Mouse (Mus musculus): ENCODE results near the gene Gpa33. TPM values are rescaled to one million over a fixed set of nuclear protein-coding genes. Genes with fewer than 3 reads are reported as not detected.

The Gpa33 gene
- 0.68 and 0.85 TPM in 2 replicates for polyA plus RNA-seq (2015; fragmentation: Nextera tagmentation; extraction: Ambion mirVana)

DNA sequence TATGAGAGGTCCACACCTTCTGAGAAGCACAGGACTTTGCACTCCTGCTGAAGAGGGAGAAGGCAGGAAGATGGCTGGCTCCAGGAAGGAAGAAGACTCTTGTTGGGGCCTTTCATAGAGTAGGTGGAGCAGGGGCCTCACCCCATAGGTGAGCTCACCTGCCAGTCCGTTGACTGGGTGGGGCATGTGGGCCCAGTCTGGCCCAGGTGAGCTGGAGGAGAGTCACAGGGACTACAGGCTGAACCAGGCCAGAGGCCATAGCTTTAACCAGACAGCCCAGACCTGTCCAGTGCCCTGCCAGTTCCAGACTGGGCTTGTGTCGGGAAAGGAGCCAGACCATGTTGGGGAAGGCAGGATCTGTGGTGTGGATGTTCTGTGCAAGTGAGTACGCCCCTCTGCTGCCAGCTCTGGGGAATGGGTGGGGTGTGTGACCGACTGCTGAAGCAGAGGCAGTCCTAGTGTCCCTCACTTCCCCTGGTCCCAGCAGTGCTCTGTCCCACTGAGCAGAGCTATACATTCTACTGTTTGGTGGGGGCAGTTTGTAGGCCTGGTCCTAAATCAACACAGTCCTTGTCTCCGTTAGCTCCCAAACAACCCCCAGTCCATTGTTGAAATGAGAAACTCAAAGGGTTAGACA is at the start of gene Gpa33:
Gene Gpa33 (plus strand): TSS at position 15 of the 637 bp plus-strand sequence.
- Histone ChIP-seq H3K27me3 (ENCODE audit: insufficient read depth, low read length) (no peaks in the 10 kb centered on the region), H3K9ac (replicated peaks; ENCODE audit: low read length) (no peak within 1 kb of the TSS), H3K9me3 (ENCODE audit: low read length) (no peaks in the 10 kb centered on the region), H3K4me3 (ENCODE audit: low read length) (no peak within 1 kb of the TSS), H3K27ac (ENCODE audit: low read length) (no peak within 1 kb of the TSS), H3K36me3 (ENCODE audit: insufficient read depth, low read length) (no peaks in the 10 kb centered on the region), H3K4me1 (ENCODE audit: insufficient read depth, low read length) (peaks cover 21% of the 10 kb centered on the region), H3K4me2 (replicated peaks; ENCODE audit: low read depth, low read length) (no peak within 1 kb of the TSS)
- WGBS, result 73% methylated on average over 5 of the region's 5 CpGs
- no peak for ATAC-seq (ENCODE audit: low FRiP score, low TSS enrichment)

DNA sequence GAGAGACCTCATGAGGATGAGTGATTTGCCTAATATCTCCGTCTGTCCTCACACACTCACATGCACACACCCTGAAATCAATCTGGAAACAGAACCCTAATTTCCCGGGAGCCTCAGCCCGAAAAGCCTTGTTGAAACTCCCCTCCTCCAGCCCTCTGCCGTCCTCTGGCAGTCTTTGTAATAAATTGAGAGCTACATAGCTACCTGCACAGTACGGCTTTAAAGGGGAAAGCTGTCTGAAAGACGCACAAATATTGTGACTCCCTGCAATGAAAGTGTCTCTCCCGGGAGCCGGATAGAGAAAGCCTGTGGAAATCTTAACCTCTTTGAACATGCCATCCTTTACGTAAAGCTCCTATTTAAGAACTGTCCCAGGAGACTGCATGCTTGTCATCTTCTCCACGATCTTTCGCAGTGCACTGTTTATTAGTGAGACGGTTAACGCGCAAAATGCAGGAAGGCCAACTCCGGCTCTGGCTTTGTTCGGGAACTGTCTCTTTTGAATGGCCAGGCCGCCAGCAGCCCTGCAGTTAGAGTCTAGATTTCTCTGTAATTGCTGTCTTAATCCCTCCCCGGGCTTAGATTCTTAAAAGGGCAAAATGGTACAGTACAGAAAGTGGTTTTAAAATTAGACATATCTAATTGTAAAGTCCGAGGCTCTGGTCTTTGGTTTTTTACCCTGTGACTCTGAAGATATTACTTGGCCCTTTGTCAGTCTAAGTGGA is 41.4 kb upstream of the Gpa33 start:
- H3K9me3 ChIP-seq (ENCODE audit: low read length), result no peaks in the 10 kb centered on the region
- WGBS, result 69% methylated on average over 19 of the region's 19 CpGs
- ATAC-seq (ENCODE audit: low FRiP score, low TSS enrichment), result no peak
- no peaks in the 10 kb centered on the region for H3K4me1 ChIP-seq (ENCODE audit: insufficient read depth, low read length)
- H3K4me3 ChIP-seq (ENCODE audit: low read length), result no peak overlapping the region
- H3K36me3 ChIP-seq (ENCODE audit: insufficient read depth, low read length), result no peaks in the 10 kb centered on the region
- no peak overlapping the region for H3K4me2 ChIP-seq (replicated peaks; ENCODE audit: low read depth, low read length)
- no peaks in the 10 kb centered on the region for H3K27me3 ChIP-seq (ENCODE audit: insufficient read depth, low read length)
- H3K9ac ChIP-seq (replicated peaks; ENCODE audit: low read length), result no peak overlapping the region
- H3K27ac ChIP-seq (ENCODE audit: low read length), result no peak overlapping the region

DNA sequence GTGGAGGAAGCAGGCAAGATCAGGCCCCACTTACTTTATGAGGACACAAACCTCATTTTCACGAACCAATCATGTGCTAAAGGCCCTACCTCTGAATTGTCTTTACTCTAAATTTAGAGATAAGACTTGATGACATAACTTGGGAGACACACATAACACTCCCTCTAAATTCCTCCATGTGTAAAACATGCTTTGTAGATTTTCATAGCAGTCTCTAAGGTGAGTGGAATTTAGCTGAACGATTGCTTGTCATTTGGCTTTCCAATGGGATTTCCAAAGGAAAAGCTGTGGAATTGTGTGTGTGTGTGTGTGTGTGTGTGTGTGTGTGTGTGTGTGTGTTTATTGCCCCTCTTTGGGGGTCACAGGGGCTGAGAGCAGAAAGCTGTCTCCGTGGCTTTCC is 40.7 kb upstream of the Gpa33 start:
- H3K9me3 ChIP-seq (ENCODE audit: low read length), result no peaks in the 10 kb centered on the region
- no peak overlapping the region for H3K4me3 ChIP-seq (ENCODE audit: low read length)
- 64% methylated on average over 3 of the region's 3 CpGs for WGBS
- H3K9ac ChIP-seq (replicated peaks; ENCODE audit: low read length), result no peak overlapping the region
- H3K36me3 ChIP-seq (ENCODE audit: insufficient read depth, low read length), result no peaks in the 10 kb centered on the region
- no peaks in the 10 kb centered on the region for H3K4me1 ChIP-seq (ENCODE audit: insufficient read depth, low read length)
- H3K27me3 ChIP-seq (ENCODE audit: insufficient read depth, low read length), result no peaks in the 10 kb centered on the region
- ATAC-seq (ENCODE audit: low FRiP score, low TSS enrichment), result no peak
- H3K27ac ChIP-seq (ENCODE audit: low read length), result no peak overlapping the region
- H3K4me2 ChIP-seq (replicated peaks; ENCODE audit: low read depth, low read length), result no peak overlapping the region

DNA sequence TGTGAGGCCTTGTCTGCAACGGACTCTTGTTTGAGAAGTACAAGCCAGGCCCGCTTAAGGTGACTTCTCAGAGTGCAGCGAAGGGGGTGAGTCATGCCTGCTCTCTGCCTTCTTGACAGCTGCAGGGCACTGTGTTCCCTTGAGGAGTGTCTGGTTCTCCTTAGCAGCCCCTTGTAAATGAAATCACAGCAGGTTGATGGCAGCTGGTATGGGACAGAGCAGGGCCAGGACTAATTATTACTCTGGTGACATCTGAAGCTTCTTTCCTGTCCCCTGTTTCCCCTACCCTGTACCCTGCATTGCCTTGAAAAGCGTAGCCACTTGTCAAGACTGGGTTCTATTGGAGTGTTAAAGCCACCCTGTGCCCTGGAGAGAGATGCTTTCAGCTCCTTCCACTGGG is 40.3 kb upstream of the Gpa33 start:
- no peaks in the 10 kb centered on the region for H3K9me3 ChIP-seq (ENCODE audit: low read length)
- 53% methylated on average over 4 of the region's 4 CpGs for WGBS
- no peaks in the 10 kb centered on the region for H3K27me3 ChIP-seq (ENCODE audit: insufficient read depth, low read length)
- H3K4me3 ChIP-seq (ENCODE audit: low read length), result no peak overlapping the region
- no peak for ATAC-seq (ENCODE audit: low FRiP score, low TSS enrichment)
- H3K4me2 ChIP-seq (replicated peaks; ENCODE audit: low read depth, low read length), result no peak overlapping the region
- H3K9ac ChIP-seq (replicated peaks; ENCODE audit: low read length), result no peak overlapping the region
- no peaks in the 10 kb centered on the region for H3K4me1 ChIP-seq (ENCODE audit: insufficient read depth, low read length)
- no peak overlapping the region for H3K27ac ChIP-seq (ENCODE audit: low read length)
- H3K36me3 ChIP-seq (ENCODE audit: insufficient read depth, low read length), result no peaks in the 10 kb centered on the region

DNA sequence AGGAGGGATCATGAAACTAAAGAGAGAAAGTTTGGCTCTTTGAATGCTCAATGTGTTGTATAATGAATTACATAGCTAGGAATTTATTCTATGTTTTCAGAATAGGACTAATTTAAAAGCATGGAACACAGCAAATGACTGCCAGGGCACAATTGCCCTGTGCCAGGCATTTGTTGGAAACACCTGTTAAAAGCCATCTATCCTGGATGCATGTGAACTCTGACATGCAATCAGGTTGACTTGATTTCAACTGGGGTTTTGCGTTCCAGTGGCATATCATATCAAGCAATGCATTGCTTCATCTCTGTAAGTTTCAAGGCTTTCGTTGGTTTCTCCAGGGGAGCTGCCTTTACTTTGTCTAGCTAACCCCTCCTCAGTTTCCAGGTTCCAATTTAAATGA is 39.7 kb upstream of the Gpa33 start:
- ATAC-seq (ENCODE audit: low FRiP score, low TSS enrichment), result no peak
- Histone ChIP-seq H3K9ac (replicated peaks; ENCODE audit: low read length) (no peak overlapping the region), H3K4me2 (replicated peaks; ENCODE audit: low read depth, low read length) (no peak overlapping the region), H3K4me1 (ENCODE audit: insufficient read depth, low read length) (no peaks in the 10 kb centered on the region), H3K27ac (ENCODE audit: low read length) (no peak overlapping the region), H3K36me3 (ENCODE audit: insufficient read depth, low read length) (no peaks in the 10 kb centered on the region), H3K27me3 (ENCODE audit: insufficient read depth, low read length) (no peaks in the 10 kb centered on the region), H3K4me3 (ENCODE audit: low read length) (no peak overlapping the region), H3K9me3 (ENCODE audit: low read length) (no peaks in the 10 kb centered on the region)
- 89% methylated on average over 2 of the region's 2 CpGs for WGBS

DNA sequence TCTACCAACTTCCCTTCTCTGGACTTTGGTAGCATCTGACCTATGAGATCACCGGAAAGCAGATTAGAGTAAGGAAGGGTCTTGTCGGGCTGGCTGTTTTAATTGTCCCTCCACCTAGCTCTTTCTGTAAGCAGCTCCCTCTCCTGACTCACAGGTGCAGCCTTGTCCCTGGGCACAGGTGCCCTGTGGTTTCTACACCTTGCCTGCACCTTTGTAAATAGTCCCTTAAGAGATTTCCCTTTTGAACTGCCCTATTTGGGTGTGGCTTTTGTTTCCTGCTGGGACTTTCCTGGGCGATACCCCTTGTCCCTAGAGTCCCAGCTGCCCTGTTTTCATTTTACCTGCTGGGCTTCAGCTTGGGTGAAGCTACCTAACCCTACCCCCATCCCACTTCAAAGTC is 35.6 kb upstream of the Gpa33 start:
- Histone ChIP-seq H3K27me3 (ENCODE audit: insufficient read depth, low read length) (no peaks in the 10 kb centered on the region), H3K9ac (replicated peaks; ENCODE audit: low read length) (no peak overlapping the region), H3K36me3 (ENCODE audit: insufficient read depth, low read length) (no peaks in the 10 kb centered on the region), H3K4me3 (ENCODE audit: low read length) (no peak overlapping the region), H3K4me2 (replicated peaks; ENCODE audit: low read depth, low read length) (no peak overlapping the region), H3K4me1 (ENCODE audit: insufficient read depth, low read length) (no peaks in the 10 kb centered on the region), H3K9me3 (ENCODE audit: low read length) (no peaks in the 10 kb centered on the region), H3K27ac (ENCODE audit: low read length) (no peak overlapping the region)
- ATAC-seq (ENCODE audit: low FRiP score, low TSS enrichment), result no peak
- 83% methylated on average over 3 of the region's 3 CpGs for WGBS

DNA sequence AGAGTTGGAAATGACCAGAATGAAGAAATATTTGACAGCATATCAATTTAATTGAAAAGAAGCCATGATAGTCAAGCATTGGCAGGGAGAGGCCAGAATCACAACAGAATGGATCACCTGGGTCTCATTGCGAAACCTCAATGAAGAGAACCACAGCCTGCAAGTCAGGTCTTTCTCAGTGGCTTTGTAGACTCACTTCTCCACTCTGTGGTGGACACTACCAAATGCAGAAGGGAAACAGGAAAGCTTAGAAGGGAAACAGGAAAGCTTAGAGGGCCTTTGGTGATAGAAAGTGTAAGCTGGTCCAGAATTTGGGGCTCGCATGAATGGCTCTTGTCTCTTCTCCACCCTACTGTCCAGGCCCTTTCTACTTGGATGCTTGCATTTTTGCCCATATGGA is 31.9 kb upstream of the Gpa33 start:
- Histone ChIP-seq H3K27me3 (ENCODE audit: insufficient read depth, low read length) (no peaks in the 10 kb centered on the region), H3K9me3 (ENCODE audit: low read length) (no peaks in the 10 kb centered on the region), H3K36me3 (ENCODE audit: insufficient read depth, low read length) (no peaks in the 10 kb centered on the region), H3K4me3 (ENCODE audit: low read length) (no peak overlapping the region), H3K4me2 (replicated peaks; ENCODE audit: low read depth, low read length) (no peak overlapping the region), H3K9ac (replicated peaks; ENCODE audit: low read length) (no peak overlapping the region), H3K27ac (ENCODE audit: low read length) (no peak overlapping the region), H3K4me1 (ENCODE audit: insufficient read depth, low read length) (no peaks in the 10 kb centered on the region)
- WGBS, result 94% methylated on average over 2 of the region's 2 CpGs
- no peak for ATAC-seq (ENCODE audit: low FRiP score, low TSS enrichment)

DNA sequence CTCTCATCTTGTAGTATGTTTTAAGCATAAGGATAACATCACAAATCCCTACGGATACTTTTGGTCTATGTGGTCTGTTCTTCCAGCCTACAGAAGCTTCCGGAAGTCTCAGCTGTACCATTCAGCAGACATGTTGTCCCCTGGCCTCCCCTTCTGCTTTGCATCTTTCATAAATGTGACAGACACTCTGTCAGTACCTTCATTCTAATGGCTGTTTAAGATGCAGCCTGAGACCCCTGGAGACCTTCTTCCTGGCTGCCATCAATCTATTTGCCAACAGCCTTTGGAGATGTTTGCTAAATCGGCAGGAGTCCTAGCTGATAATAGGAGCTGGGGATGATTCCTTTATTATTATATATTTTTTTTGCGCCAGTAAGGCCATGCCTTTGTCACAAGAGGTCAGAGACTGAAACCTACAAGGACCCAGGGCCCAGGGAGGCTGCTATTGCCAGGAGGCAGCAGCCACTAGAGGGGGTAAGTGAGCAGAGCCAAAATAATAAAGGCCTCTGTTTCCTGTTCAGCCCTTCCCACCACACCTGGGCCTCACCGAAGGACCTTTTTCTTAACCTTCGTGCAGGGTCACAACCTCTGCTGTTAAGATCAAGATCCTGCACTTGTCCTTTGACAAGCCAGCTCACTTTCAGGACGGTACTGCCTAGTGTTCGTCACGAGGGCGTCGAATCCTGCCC is 27.0 kb upstream of the Gpa33 start:
- no peak for ATAC-seq (ENCODE audit: low FRiP score, low TSS enrichment)
- H3K9me3 ChIP-seq (ENCODE audit: low read length), result no peaks in the 10 kb centered on the region
- no peaks in the 10 kb centered on the region for H3K36me3 ChIP-seq (ENCODE audit: insufficient read depth, low read length)
- no peak overlapping the region for H3K27ac ChIP-seq (ENCODE audit: low read length)
- WGBS, result 63% methylated on average over 11 of the region's 11 CpGs
- no peak overlapping the region for H3K4me3 ChIP-seq (ENCODE audit: low read length)
- H3K27me3 ChIP-seq (ENCODE audit: insufficient read depth, low read length), result no peaks in the 10 kb centered on the region
- no peak overlapping the region for H3K9ac ChIP-seq (replicated peaks; ENCODE audit: low read length)
- H3K4me1 ChIP-seq (ENCODE audit: insufficient read depth, low read length), result no peaks in the 10 kb centered on the region
- H3K4me2 ChIP-seq (replicated peaks; ENCODE audit: low read depth, low read length), result no peak overlapping the region

DNA sequence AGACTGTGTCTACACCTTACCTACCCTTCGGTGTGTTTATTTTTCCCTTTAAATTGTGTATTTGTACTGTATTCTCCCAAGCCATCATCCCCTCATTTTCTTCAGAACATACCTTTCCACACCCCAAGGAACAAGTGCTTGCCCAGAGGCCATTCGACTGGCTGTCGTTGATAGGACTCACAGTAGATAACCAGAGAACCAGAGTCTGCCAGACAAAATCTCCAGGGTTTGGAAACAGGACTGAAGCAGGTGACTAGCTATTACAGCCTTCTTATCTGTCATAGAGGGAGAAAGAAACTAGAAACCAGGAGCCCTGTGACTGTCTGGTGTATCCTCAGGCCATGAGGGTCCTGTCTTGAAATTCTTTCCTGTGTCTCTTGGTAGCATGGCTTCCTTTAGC is 25.2 kb upstream of the Gpa33 start:
- WGBS, result 96% methylated on average over 3 of the region's 3 CpGs
- H3K27me3 ChIP-seq (ENCODE audit: insufficient read depth, low read length), result no peaks in the 10 kb centered on the region
- H3K4me3 ChIP-seq (ENCODE audit: low read length), result no peak overlapping the region
- ATAC-seq (ENCODE audit: low FRiP score, low TSS enrichment), result no peak
- no peaks in the 10 kb centered on the region for H3K36me3 ChIP-seq (ENCODE audit: insufficient read depth, low read length)
- H3K4me2 ChIP-seq (replicated peaks; ENCODE audit: low read depth, low read length), result no peak overlapping the region
- no peak overlapping the region for H3K27ac ChIP-seq (ENCODE audit: low read length)
- H3K4me1 ChIP-seq (ENCODE audit: insufficient read depth, low read length), result no peaks in the 10 kb centered on the region
- no peak overlapping the region for H3K9ac ChIP-seq (replicated peaks; ENCODE audit: low read length)
- no peaks in the 10 kb centered on the region for H3K9me3 ChIP-seq (ENCODE audit: low read length)

DNA sequence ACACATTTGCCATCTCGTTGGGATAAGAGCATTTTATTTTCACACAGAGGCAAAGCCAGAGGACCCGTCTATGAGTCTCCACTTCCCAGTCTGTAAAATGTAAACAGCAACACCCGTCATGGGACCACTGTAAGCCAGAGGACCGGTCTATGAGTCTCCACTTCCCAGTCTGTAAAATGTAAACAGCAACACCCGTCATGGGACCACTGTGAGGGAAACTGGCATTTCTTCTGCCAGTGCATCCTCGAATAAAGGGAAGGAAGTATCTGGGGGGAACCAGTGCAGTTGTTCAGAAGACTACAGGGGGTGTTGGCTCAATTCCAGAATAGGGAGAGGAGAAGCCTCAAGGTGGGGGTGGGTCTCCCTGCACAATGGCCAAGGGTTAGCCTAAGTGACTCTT is 24.6 kb upstream of the Gpa33 start:
- 71% methylated on average over 6 of the region's 6 CpGs for WGBS
- H3K4me2 ChIP-seq (replicated peaks; ENCODE audit: low read depth, low read length), result no peak overlapping the region
- H3K27me3 ChIP-seq (ENCODE audit: insufficient read depth, low read length), result no peaks in the 10 kb centered on the region

More for the DNA sequence above, 24.6 kb upstream of the Gpa33 start:
- Histone ChIP-seq H3K27ac (ENCODE audit: low read length) (no peak overlapping the region), H3K36me3 (ENCODE audit: insufficient read depth, low read length) (no peaks in the 10 kb centered on the region), H3K4me1 (ENCODE audit: insufficient read depth, low read length) (no peaks in the 10 kb centered on the region), H3K9me3 (ENCODE audit: low read length) (no peaks in the 10 kb centered on the region), H3K9ac (replicated peaks; ENCODE audit: low read length) (no peak overlapping the region), H3K4me3 (ENCODE audit: low read length) (no peak overlapping the region)
- ATAC-seq (ENCODE audit: low FRiP score, low TSS enrichment), result no peak
